Mouse (Mus musculus): ENCODE results near the gene Pdik1l. TPM values are rescaled to one million over a fixed set of nuclear protein-coding genes. Genes with fewer than 3 reads are reported as not detected.

The Pdik1l gene
- polyA plus RNA-seq, 1 experiment, result 9.6 TPM

DNA sequence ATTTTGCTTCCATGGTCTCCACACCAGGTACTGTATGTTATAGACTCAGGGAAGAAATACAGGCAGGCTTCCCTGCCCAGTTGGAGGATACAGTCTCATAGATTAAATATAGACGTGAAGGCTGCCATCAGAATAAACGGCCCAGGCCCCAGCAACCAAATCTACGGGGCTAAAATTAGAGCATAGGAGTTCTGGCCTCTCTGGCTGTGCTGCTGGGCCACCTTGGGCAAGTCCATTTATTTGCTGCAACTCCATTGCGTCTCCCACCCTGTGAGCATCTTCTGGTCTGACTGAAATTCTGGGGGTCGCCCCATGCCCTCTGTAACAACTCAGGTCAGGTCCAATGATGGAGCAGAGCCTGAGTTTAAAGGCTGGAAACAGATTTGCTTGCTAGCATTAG lies 31.4 kb upstream of the Pdik1l start:
- H3K4me3 ChIP-seq (replicated peaks; ENCODE audit: insufficient read depth, low read depth, low read length), result no peak overlapping the region
- WGBS, result 84% methylated on average over 5 of the region's 5 CpGs

DNA sequence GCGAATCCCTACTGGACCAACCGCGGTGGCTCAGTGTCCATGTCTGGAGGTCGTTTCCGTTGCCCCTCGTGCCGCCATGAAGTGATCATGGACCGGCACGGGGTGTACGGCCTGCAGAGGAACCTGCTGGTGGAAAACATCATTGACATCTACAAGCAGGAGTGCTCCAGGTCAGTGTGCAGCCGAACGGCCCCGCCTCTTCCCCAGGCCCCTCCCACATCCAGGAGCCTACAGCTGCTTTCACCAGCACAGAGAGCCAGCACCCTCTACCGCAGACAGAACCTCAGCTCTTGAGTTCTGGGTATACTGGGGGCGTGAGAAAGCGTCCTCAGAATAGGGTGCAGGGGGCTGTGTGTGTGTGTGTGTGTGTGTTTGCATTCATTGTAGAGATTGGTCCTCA lies 28.7 kb upstream of the Pdik1l start:
- WGBS, result 59% methylated on average over 16 of the region's 16 CpGs
- H3K27ac ChIP-seq (ENCODE audit: insufficient read depth, low read length), result no peak overlapping the region

More for the DNA sequence above, 31.4 kb upstream of the Pdik1l start:
- no peak for TF ChIP-seq POLR2A (IDR thresholded peaks at IDR 0.05; ENCODE audit: borderline replicate concordance, insufficient read depth, low read length)
- no peak for TF ChIP-seq CTCF (IDR thresholded peaks at IDR 0.05; ENCODE audit: borderline replicate concordance, insufficient read depth, low read depth, low read length)
- no peak for DNase-seq
- Histone ChIP-seq H3K4me1 (ENCODE audit: control insufficient read depth, insufficient read depth, low read length) (no peaks in the 10 kb centered on the region), H3K27ac (ENCODE audit: insufficient read depth, low read length) (no peak overlapping the region), H3K27me3 (ENCODE audit: control insufficient read depth, insufficient read depth, low read length) (no peaks in the 10 kb centered on the region; the same call in 1 of the 2 replicates)

DNA sequence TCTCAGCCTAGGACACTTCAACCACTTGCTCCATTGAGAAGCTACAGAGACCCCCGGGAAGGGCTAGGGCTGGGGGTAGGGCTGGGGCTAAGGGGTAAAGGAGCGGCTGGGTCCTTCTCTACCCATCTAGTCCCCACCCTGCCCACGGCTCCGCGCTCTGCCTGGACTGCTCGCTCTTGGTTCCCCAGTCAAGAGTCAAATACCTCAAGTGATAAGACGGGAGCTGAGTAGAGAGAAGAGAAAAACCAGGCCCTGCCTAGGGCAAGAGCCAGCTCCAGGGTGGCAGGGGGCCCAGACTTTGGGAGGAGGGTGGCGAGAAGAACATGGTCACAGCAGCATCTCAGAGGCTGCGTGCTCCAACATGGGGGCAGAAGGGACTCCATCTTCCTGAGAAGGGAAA lies 27.8 kb upstream of the Pdik1l start:
- Histone ChIP-seq H3K4me3 (replicated peaks; ENCODE audit: insufficient read depth, low read depth, low read length) (no peak overlapping the region), H3K4me1 (ENCODE audit: control insufficient read depth, insufficient read depth, low read length) (no peaks in the 10 kb centered on the region), H3K27me3 (ENCODE audit: control insufficient read depth, insufficient read depth, low read length) (no peaks in the 10 kb centered on the region), H3K27ac (ENCODE audit: insufficient read depth, low read length) (no peak overlapping the region)
- TF ChIP-seq CTCF (IDR thresholded peaks at IDR 0.05; ENCODE audit: borderline replicate concordance, insufficient read depth, low read depth, low read length), result no peak
- TF ChIP-seq POLR2A (IDR thresholded peaks at IDR 0.05; ENCODE audit: borderline replicate concordance, insufficient read depth, low read length), result no peak
- DNase-seq, result no peak
- 56% methylated on average over 9 of the region's 9 CpGs for WGBS

More for the DNA sequence above, 28.7 kb upstream of the Pdik1l start:
- no peak overlapping the region for H3K4me3 ChIP-seq (replicated peaks; ENCODE audit: insufficient read depth, low read depth, low read length)
- no peaks in the 10 kb centered on the region for H3K4me1 ChIP-seq (ENCODE audit: control insufficient read depth, insufficient read depth, low read length)
- no peaks in the 10 kb centered on the region; the same call in 1 of the 2 replicates for H3K27me3 ChIP-seq (ENCODE audit: control insufficient read depth, insufficient read depth, low read length)
- TF ChIP-seq CTCF (IDR thresholded peaks at IDR 0.05; ENCODE audit: borderline replicate concordance, insufficient read depth, low read depth, low read length) (no peak), POLR2A (IDR thresholded peaks at IDR 0.05; ENCODE audit: borderline replicate concordance, insufficient read depth, low read length) (no peak)
- DNase-seq, result no peak

DNA sequence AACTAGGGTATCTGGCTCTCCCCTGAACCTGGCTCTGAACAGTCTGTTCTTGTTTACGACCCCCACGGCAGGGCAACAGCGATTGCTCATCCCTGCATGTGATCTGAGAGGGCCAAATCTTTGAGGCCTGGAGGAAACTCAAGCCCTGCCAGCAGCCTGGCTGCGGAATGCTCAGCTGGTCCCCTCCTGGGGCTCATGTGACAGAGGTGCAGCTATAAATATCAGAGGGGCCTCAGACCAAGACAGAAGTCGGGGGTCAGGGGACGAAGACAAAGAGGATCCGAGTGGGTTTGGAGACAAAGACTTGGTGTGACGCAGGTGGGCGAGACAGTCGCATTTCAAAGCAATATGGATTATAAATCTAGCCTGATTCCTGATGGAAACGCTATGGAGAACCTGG lies 27.2 kb upstream of the Pdik1l start, which contains the start of gene Trim63:
TSS of gene Trim63 (plus strand) at position 245 of the 400 bp plus-strand sequence.
- Histone ChIP-seq H3K4me1 (ENCODE audit: control insufficient read depth, insufficient read depth, low read length) (no peaks in the 10 kb centered on the region), H3K27ac (ENCODE audit: insufficient read depth, low read length) (no peak within 1 kb of the TSS), H3K27me3 (ENCODE audit: control insufficient read depth, insufficient read depth, low read length) (no peaks in the 10 kb centered on the region), H3K4me3 (replicated peaks; ENCODE audit: insufficient read depth, low read depth, low read length) (no peak within 1 kb of the TSS)
- no peak for DNase-seq
- WGBS, result 12% methylated on average over 11 of the region's 11 CpGs
- TF ChIP-seq POLR2A (IDR thresholded peaks at IDR 0.05; ENCODE audit: borderline replicate concordance, insufficient read depth, low read length), result no peak

DNA sequence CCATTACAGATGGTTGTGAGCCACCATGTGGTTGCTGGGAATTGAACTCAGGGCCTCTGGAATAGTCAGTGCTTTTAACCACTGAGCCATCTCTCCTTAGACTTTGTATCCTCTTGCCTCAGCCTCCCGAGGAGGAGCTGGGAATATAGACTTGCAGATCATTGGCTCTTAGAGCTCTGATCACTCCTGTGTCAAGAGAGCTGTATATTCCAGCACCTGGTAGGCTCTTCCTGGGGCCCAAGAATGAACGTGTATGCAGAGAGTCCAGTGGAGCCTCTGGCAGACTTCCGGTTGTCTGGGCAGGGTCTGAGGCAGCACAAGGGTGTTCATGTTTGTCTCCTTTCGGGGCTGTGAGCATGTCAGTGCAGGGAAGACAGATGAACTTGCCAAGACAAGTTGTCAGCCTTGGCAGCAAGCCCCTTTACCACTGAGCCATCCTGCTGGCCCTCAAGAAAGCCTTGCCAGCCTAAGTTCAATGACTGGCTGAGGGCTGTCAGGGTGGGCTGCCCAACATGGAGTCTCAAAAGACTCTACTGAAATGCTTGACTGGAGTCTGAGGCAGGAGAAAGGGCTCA lies 26.5 kb upstream of the Pdik1l start:
- no peaks in the 10 kb centered on the region for H3K4me1 ChIP-seq (ENCODE audit: control insufficient read depth, insufficient read depth, low read length)
- 21% methylated on average over 4 of the region's 4 CpGs for WGBS
- no peaks in the 10 kb centered on the region for H3K27me3 ChIP-seq (ENCODE audit: control insufficient read depth, insufficient read depth, low read length)
- no peak for DNase-seq
- no peak overlapping the region for H3K4me3 ChIP-seq (replicated peaks; ENCODE audit: insufficient read depth, low read depth, low read length)
- no peak for TF ChIP-seq CTCF (IDR thresholded peaks at IDR 0.05; ENCODE audit: borderline replicate concordance, insufficient read depth, low read depth, low read length)
- no peak for TF ChIP-seq POLR2A (IDR thresholded peaks at IDR 0.05; ENCODE audit: borderline replicate concordance, insufficient read depth, low read length)
- no peak overlapping the region for H3K27ac ChIP-seq (ENCODE audit: insufficient read depth, low read length)

DNA sequence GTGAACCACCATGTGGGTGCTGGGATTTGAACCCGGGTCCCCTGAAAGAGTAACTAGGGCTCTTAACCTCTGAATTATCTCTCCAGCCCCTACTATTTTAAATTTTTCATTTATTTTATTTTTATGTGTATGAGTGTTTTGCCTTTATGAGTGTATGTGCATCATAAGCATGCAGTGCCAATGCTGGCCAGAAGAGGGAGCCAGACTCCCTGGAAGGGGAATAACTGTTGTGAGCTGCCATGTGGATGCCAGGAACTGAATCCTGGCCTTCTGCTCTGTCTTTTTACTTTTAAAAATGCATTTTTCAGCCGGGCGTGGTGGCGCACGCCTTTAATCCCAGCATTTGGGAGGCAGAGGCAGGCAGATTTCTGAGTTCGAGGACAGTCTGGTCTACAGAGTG lies 25.2 kb upstream of the Pdik1l start:
- Histone ChIP-seq H3K27ac (ENCODE audit: insufficient read depth, low read length) (no peak overlapping the region), H3K27me3 (ENCODE audit: control insufficient read depth, insufficient read depth, low read length) (no peaks in the 10 kb centered on the region), H3K4me3 (replicated peaks; ENCODE audit: insufficient read depth, low read depth, low read length) (no peak overlapping the region), H3K4me1 (ENCODE audit: control insufficient read depth, insufficient read depth, low read length) (no peaks in the 10 kb centered on the region)
- no peak for DNase-seq
- TF ChIP-seq CTCF (IDR thresholded peaks at IDR 0.05; ENCODE audit: borderline replicate concordance, insufficient read depth, low read depth, low read length) (no peak), POLR2A (IDR thresholded peaks at IDR 0.05; ENCODE audit: borderline replicate concordance, insufficient read depth, low read length) (no peak)
- WGBS, result 96% methylated on average over 6 of the region's 6 CpGs

DNA sequence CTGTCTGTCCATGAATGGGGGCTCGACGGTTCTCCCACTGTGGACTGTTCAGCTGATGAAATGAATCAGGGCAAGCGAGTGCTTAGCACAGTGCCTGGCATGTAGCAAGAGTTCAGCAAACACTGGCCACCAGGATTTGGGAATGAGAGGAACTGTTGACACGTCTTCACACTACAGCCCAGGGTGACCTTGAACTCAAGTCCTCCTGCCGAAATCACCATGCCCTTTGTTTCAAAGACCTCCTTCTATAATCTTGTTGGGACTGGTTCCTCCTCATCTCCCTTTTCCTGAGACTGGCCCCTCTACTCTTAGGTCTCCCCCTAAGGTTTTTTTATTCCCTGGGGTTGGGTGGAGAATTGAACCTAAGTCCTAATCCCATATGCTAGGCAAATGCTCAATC lies 24.6 kb upstream of the Pdik1l start:
- no peak overlapping the region for H3K4me3 ChIP-seq (replicated peaks; ENCODE audit: insufficient read depth, low read depth, low read length)
- H3K4me1 ChIP-seq (ENCODE audit: control insufficient read depth, insufficient read depth, low read length), result no peaks in the 10 kb centered on the region
- H3K27me3 ChIP-seq (ENCODE audit: control insufficient read depth, insufficient read depth, low read length), result no peaks in the 10 kb centered on the region
- no peak overlapping the region for H3K27ac ChIP-seq (ENCODE audit: insufficient read depth, low read length)
- TF ChIP-seq POLR2A (IDR thresholded peaks at IDR 0.05; ENCODE audit: borderline replicate concordance, insufficient read depth, low read length) (no peak), CTCF (IDR thresholded peaks at IDR 0.05; ENCODE audit: borderline replicate concordance, insufficient read depth, low read depth, low read length) (no peak)
- no peak for DNase-seq
- 94% methylated on average over 5 of the region's 5 CpGs for WGBS

DNA sequence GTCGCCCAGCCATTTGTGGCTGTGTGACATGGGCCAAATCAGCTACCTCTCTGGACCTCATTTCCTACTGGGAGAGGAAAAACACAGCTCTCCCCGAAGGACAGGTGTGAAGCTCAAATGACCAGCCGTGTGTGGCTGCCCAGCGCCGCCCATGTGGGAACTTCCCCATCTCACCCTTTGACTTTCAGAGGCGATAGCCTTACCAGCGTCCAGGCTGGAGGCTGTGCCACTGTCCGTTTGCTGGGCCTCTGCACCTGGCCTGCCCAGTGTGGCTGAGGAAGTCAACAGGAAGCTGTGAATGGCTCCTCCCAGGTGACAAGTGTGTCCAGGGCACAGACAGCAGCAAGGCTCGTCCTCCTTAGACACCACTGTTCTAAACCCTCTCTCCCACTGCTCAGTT lies 24.1 kb upstream of the Pdik1l start:
- WGBS, result 81% methylated on average over 9 of the region's 9 CpGs
- Histone ChIP-seq H3K27ac (ENCODE audit: insufficient read depth, low read length) (no peak overlapping the region), H3K4me1 (ENCODE audit: control insufficient read depth, insufficient read depth, low read length) (no peaks in the 10 kb centered on the region), H3K27me3 (ENCODE audit: control insufficient read depth, insufficient read depth, low read length) (no peaks in the 10 kb centered on the region), H3K4me3 (replicated peaks; ENCODE audit: insufficient read depth, low read depth, low read length) (no peak overlapping the region)
- TF ChIP-seq POLR2A (IDR thresholded peaks at IDR 0.05; ENCODE audit: borderline replicate concordance, insufficient read depth, low read length) (no peak), CTCF (IDR thresholded peaks at IDR 0.05; ENCODE audit: borderline replicate concordance, insufficient read depth, low read depth, low read length) (no peak)
- DNase-seq, result no peak
